Mouse (Mus musculus) cerebellum, adult 11 months (tissue): Measurements from ENCODE around the gene Crybg2.

Experiments used
- DNase-seq: peaks from one replicate; pipeline ENCODE4 v3.0.0; 2022

The Crybg2 gene

DNA sequence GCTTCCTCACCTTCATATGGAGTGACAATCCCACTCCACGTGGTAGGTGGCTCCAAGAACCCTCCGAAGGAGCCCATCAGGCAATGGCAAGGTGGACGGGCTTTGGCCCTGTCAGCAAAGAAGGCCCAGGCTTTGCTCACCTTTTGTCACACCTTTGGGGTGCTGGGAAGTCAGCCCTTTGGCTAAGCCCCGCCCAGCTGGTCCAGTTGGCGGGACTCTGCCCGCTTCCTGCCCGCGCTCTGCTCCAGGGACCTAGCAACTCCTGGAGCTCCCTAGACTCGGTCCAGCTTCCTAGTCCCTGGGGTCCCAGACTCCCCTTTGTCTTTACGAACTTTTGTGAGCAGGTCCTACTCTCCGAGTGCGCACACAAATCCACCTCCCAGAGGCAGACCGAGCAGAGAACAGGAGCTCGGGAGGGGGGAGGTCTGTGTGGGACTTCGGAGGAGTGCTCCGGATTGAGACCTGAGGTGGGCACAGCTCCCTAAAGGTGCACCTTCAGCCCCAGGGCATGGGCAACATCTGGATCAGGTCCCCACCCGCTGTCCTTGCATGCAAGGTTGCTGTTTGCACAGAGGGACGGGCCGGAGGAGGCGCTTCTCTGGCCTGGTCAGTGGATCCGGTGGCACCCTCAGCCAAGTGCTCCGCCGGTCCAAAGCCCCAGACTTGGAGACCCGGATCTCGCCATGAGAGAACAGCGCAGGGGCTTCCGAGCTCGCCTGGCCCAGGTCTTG lies at the start of gene Crybg2:
Crybg2 (plus strand) TSS at position 681 of the 731 bp plus-strand sequence.
- DNase-seq, result no peak

DNA sequence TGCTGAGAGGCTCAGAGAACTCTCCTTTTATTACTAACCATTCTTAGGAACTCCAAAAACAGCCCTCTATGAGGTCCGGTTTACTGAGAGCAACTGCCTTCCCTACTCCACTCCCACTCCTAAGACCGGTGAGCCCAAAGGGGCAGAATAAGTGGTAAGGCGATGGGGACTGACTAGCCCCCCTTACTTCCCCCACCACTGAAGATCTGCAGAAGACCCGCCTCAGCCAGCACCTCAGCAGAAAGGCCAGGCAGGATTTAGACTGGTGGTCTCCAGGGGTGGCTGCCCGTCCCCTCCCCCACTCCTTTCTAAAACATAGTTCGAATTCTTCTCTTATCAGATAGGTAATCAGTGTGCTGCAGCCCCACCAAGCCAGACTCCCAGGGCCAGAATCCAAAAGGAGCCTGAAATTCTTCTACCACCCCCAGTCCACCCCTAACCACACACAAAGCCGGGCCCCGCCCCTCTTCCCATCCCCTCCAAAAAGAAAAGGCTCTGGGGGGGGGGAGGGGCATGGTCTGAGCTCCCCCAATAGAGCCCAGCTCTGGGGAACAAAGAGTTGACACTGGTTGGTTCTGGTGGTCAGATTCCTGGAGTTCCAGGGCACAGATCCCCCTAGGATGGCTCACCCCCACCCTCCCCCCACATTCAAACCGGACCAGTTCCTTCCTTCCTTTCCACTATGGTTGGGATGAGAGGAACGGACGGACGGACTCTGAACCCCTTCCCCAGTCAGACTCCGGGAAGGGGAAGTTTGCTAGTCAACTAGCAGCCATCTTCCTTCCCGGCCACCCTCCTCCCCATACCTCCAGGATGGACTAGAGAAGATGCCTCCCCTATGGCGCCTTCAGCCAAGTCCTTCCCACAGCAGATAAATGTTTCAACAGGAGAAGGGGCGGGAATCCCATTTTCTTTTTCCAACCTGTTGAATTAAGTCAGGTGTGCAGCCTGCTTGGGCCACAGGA lies 48.9 kb upstream of the Crybg2 start:
- no peak for DNase-seq

DNA sequence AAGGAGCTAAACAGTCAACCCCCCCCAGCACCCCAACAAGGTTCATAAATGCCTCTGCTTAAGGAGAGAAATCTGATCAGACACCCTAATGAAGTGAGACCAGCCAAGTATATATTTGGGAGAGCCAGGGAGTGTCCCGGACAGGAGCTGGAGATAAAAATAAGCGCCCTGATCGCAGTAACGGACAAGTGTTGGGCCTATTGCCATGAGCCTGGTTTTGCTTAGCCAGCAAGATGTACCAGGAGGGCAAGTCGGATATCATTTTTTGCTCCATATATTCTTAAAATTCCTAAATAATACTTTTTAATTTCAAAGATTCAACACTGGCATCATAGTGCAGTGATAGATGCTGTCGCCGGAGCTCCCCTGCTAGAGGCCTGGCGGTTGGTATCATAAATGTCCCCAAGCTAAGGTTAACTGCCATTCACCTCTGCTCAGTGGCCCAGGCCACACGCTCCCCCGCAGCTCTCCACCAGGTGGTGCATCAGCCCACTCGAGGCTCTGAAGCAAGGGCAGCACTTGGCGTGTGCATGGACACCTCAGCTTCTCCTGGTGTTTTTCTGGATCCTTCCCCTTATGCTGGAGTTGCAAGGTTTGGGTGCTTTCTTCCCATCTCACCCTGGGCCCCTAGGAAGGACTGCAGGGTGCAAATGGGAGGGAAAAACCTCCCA lies 47.6 kb upstream of the Crybg2 start:
- DNase-seq, result no peak

DNA sequence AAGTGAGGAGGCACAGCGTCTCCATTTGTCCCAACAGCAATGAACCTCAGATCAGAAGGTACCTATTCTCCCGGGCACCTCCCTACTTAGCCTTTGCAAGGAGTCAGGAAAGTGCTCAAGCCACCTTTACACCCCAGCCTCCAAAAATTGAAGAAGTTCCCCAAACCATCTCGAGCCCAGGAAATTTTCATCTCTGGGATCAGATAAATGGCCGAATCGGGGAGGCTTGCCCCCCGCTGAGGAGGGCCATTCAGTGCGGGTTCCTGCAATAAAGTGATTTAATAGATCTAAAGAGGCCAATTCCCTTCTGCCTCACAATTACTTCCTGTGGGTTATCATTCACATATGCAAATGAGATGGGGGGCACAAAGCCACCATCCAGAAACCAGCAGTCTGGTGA lies 44.4 kb upstream of the Crybg2 start:
- DNase-seq, result no peak

DNA sequence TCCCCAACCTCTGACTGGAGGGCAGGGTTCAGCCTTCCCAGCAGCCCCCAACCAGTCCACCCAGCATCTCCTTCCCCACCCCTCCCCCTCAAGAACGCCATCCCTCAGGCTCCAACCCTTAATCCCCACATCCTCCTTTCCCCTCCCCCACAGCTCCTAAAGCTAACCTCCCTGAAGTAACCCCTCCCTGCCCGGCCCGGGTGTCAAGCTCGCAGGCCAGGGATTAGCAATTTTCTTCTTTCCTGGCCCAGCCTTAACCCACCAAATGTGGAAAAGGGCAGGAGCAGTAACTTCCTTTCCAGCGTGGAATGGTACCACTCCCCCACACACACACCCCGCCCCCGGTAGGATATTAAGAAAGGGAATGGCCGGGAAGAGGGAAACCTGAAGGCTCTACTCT lies 43.8 kb upstream of the Crybg2 start:
- DNase-seq, result no peak

DNA sequence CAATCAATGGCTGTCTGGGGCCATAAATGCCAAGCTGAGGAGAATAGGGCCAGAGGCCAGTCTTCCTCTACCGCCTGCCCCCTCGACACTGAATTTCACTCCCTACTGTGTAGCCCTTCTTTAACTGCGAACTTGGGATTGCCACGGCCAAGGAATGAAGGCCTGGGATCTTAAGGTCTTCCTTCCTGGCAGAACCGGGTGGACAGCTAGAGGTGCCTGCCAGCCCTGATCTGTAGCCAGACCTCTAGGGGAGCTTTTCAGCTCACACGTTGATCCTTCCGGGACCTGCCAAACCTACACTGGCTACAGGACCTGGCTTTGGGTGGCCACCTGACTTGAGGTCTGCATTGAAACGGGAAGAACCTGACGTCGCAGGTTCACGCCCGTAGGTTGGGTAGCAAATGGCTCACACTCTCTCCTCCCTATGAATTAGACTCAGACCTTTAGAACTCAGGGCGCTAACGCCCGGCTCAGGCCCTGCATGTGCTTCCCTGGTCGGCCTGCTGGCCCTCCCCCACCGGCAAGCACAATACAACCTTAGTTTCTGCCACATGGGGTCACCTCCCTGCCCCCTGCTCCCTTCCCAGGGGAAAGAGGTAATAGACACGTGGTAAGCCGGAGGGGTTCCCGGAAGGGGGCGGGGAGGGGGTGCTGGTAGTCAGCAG lies 43.3 kb upstream of the Crybg2 start:
- DNase-seq, result no peak

DNA sequence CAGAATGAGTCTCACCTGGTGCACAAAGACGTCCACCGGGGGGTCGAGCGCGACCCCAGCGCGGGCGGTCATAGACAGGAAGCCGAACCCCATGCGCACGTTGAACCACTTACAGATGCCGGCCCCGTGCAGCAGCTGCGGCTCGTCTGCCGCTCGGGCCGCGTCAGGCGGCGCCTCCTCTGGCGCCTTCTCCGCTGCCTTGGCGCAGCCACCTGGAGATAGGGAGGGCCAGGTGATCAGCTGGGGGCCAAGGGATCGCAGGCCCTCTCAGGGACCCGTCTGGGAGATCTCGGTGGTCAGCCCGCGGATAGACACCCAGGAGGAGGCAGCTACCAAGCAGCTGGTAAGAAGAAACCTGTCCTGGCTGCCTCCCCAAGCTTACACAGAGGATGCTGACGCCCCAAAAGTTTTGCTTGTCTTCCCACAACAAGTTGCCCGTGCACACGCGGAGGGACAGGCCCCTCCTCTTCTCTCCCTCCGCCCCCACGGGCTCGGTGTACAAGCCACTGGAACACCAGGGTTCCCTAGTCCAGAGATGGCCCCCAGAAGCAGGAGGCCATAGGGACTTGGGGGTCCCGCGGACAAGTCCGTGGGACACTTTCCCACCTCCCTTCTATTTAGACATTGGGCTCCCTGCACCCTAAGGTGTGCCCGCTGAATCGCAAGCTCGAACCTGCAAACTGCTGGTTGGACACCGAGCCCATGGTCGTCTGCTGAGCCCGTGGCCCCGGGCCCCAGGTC lies 42.4 kb upstream of the Crybg2 start:
- no peak for DNase-seq

DNA sequence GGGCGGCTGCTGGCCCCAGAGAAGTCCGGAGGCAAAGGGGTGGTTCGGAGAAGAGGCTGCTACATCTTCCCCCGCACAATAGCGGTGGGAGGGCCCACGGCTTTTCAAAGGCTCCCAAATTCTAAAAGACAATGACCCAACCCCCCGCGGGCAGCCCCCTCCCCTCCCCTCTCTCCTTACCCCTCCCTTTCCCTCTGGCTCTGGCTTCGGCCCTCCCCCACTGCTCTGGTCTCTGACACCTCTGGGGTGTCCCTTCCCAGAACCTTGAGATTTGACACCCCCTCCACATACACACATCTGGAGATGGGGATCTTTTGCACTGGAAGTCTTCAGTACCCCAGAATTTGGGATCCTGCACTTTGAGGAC lies 41.9 kb upstream of the Crybg2 start, which contains the start of gene Lin28a:
Lin28a (minus strand) TSS at position 63 of the 367 bp plus-strand sequence.
- no peak for DNase-seq

DNA sequence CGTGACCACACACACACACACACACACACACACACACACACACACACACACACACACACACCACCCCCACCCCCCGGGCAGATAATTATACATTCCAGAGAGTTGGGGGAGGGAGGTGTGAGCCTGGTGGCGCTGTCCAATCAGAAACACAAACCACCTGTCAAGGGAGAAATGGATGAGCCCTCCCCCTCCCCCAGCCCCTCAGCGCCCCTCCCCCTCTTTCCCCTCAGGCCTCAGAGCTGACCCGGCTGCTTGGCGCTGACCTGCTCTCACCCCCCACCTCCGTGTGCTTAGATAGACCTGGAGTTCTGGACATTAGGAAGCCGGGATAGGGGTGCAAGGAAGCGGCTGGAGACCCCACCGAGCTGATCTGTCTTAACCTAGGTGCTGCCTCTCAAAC lies 41.4 kb upstream of the Crybg2 start:
- no peak for DNase-seq

DNA sequence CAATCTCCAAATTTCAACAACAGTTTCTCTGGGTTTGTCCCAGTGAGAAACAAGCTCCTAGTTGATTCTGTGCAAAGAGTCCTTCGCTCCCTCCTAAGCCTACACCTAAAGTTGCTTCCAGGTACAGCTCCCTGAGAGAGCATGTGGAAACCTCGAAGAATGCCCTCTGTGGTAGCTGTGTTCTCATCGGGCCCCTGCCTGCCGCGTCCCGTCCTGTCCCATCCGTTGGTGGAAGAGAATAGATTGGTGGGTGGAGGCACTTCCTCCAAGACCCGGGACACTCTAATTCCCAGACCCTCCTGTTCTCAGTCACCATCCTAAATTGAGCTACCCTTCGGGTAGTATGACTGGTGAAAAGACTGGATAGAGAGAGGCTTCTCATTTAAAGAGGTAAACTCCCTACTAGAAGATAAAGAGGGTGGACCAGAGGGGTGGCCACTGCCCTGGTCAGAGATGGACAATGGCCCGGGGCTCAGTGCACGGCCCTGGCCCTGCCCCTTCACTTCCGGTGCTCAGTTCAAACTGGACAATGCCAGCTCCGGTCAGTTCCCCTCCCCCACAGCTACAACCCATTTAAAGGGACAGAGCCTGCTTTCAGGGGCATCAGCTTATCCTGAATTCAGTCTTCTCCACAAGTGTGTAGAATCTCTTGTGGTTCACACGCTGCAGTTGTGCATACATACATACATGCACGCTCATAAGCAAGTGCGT lies 40.8 kb upstream of the Crybg2 start:
- peak; percentile 61 for DNase-seq

DNA sequence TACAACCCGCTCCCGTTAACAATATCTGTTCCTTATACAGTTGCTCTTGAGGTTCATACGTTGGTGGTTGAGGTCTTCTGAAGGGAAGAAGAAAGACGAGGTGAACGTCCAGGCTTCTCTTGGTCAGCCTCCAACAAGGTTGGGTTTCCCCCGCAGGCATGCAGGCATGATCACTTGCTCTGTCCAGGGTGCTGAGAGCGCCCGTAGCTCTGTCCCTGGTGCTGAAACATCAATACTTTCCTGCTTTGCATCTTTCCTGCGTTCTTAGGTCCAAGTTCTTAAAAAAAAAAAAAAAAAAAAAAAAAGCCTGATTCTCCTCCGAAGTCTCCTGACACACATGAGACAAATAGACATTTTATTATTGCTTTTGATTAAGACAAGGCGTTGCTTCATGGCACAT lies 40.0 kb upstream of the Crybg2 start:
- no peak for DNase-seq

DNA sequence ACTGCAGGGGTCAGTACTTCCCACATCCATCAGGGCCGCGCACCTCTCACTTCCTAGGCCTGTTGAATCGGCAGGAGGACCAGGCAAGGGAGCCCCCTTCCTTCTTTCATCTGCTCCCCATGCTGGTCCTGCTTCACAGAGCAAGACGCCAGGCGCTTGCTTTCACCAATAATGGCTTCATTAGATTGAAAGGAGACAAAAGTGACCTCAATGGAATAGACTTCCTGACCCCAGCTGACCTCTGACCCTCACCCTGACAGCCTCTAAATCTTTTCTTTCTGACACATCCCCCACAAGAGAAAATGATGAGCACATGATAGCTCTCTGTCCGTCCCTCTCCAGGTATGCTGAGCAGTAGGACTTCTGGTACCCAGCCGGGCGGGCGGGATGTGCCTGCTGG lies 34.8 kb upstream of the Crybg2 start:
- DNase-seq, result no peak

DNA sequence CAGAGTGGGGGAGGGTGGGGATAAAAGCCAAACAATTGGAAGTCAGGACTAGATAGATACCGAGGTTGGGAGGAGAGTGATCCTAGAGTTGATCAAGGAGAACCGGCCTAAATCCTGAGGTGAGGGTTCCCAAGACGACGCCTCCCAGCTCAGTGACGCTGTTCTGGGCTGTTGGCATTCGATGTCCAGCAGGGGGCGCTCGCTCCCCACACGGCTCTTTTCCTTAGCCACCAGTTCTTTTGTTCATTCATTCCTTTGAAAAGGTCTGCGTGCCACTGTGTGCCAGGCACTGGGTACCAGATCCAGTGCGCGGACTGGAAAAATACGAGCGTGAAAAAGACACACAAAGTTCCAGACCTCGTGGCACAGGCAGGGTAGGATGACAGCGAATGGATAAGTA lies 24.7 kb upstream of the Crybg2 start:
- DNase-seq, result peak; percentile 74

DNA sequence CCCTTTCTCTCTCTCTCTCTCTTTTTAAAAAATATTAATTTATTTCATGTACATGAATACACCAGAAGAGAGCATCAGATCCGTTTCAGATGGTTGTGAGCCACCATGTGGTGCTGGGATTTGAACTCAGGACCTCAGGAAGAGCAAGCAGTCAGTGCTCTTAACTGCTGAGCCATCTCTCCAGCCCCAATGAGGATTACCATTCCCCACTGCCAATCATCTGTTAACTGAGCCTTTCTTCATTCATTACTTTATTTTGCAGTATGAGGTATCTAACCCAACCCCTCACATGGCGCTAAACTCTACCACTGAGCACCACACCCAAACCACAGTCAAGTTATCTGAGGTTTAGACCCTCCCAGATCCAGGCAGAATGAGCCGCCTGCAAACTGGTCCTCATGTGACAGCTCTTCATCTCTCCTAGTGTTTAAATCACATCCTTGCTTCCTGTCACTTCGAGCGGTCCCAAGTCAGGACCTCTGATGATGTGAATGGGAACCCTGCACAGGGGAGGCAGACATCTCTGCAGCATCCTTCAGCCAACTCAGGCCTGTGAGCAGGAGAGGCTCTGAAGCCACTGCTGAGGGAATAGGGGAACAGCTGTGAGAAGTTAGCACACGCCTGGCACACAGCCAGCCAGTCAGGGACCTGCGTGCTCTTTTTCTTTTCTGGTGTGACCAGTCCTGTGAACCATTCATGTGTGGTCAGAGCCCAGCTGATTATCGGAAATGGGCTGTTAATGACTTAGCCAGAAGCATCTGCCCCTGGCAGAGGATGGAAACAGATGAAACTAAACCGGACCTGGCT lies 19.1 kb upstream of the Crybg2 start:
- no peak for DNase-seq

DNA sequence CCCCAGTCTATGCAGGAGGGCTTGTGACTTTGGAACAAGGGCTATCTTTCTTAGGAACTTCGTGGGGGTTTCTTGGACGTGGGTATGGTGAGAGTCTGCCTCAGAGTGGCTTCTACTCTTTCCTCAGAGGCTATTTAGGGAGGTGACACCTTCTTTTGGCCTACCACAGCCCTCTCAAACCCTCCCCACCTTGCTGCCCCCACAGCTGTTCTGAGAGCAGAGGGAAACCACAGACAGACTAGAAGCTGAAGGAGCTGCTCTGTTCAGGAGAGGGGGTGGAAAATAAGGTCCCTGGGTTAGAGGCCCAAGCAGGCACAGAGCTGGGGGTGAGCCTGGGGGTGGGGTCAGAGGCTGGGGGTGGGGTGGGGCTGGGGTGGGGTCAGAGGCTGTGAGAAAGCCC lies 17.6 kb upstream of the Crybg2 start:
- no peak for DNase-seq

DNA sequence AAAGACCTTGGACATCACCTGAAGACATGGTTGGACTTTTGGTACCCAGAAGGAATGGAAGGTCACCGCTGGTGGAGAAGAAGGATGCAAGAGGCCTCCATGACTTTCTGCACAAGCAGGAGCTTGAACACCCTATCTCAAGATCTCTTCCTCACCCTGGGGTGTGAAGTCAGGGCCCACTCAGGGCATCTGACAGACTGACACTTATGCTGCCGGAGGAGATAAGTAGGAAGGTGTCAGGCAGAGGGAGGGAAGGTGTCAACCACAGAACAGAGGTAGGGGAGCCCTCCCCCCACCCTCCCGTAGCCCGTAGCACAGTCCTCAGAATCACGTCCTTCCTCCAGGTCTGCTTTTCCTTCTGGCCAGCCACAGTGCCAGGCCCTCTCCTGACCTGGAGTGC lies 13.0 kb upstream of the Crybg2 start:
- no peak for DNase-seq

DNA sequence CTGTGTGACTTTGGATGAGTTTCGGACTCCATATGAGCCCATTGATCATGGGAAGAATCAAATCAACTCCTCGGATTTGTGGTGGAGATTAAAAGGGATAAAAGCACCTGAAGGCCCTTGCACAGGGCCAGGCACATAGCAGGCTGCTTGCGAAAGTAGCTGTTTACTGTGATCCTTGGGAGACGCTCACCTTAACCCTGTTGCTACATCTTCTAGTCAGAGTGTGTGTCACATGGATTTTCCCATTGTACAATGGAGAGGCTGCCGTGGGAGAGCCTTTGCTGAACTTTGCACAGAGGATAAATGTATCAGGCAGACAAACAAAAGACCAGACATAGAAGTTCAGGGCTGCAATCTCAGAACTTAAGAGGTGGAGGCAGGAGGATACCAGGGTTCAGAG lies 8.7 kb upstream of the Crybg2 start:
- DNase-seq, result no peak

DNA sequence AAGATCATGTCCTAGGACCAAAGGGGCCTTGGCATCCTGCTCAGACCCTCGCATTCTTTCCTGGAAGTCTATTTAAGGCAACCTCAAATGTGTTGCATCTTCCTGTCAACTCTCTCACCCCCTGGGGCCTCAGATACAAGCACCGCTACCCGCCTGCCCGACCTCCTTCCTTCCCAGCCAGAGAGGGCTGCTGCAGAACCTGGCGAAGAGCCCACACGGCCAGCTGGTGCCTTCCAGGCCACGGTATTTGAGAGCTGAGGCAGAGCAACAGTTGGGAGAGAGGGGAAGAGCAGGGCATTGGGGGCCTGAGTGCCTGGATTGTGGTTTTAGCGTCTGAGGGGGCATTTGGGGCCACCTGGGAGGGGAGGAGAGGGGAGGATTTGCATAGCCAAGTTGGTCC lies 8.1 kb upstream of the Crybg2 start:
- DNase-seq, result peak; percentile 62

DNA sequence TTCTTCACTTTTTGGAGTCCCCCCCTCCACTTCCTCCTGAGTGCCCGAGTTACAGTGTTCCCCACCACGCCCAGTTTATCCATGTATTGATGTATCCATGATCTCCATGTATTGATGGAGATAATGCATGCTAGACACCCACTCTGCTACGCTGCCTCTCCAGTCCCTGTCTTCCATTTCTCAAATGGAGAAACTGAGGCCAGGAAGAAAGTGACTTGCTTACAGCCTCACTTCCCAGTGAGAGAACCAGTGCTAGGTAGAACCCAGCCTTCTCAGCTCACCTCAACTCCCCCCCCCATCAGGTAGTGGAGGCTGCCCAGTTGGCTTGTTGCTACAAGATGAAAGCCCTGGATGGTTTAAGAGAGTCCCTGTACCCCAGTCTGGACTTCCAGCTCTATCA lies 7.1 kb upstream of the Crybg2 start, which contains the start of gene Zfp683:
Zfp683 (plus strand) TSS at position 301 of the 400 bp plus-strand sequence.
- no peak for DNase-seq

DNA sequence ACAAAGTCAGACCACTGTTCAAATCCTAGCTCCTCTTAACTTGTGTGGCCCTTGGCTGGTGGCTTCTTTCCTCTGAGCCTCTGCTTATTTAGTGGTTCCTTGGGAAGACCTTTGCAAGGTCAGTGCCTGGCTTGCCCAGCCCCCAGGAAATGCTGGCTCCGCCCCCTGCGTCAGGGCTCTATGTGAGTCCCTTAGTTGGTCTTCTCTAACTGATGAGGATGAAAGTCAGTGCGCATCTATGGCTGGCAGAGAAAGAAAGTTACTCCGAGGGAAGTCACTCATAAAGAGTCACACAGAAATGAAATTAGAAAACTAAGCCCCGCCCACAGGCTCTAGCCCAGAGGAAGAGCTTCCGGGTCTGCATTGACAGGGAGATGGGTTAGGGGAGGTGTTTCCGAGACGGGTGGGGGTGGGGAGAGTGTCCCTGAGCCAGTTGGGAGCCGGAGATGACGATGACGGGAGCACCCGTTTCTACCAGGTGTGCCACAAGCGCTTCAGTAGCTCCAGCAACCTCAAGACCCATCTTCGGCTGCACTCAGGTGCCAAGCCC lies 2.4 kb upstream of the Crybg2 start:
- no peak for DNase-seq
